Mouse (Mus musculus): ENCODE measurements around the gene Cox8a.

Cox8a gene

DNA sequence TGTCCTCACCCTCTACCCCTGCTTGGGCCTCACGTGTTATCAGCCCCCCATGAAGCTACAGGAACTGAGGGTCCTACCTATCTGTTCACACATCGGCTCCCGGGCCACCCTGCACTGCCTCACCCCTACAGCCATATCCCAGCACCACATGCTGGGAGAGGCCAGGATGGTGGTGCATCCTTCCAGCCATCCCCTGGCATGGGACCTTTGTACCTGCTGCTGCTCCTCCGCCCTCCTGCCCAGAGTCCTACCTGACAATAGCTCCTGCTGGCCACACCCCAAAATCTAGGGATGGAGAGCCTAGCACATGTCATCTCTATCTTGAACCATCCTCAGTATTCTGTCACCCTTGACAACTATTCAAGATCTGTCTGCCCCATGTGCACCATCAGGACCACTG is 28.4 kb downstream of the Cox8a start:
- in situ Hi-C loops (cut with MboI, MseI), result no loop called here

DNA sequence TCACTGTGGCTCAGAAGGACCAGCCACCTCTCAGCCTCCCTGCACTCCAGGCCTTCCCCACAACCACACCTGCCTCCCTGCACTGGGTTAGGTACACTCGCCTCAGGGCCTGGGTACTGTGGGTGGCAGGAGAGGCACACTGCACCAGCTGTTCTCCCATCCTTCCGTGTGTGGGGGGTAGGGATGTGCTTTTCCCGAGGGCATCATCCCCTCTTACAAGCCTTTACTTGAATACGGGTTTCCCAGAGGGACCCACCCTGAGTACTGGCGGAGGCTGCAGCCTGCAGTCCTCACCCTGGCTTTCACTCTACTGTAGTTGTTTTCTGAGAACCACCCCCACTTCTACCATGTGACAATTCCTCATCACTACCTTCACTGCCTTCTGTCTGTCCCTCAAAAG is 30.3 kb downstream of the Cox8a start:
- in situ Hi-C loops (cut with MboI, MseI), result no loop called here

DNA sequence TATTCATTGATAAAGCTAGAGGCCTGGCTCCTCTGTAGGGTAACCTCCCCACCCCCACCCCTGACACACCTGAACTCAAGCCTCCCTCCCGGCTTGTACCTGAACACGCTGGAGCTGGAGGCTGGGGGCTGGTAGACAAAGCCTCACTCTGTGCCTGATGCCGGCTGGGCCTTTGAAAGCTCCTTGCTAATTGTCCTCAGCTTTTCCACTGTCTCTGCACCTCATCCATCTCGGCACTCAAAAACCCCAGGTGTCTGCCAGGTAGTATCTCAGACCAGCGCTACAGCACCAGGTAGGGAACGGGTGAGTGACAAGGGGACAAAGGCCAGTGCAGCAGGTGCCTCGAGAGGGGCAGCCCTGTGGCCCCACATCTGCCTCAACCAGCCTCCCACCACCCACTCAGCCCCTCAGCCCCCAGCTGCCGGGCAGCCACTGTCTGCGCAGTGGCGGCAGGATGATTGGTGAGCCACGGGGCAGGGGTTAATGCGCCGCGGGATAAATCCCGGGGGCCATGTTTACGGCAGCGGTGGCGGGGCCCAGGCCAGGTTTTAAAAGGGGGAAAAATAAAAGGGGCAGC is 31.6 kb downstream of the Cox8a start:
- in situ Hi-C loops (cut with MboI, MseI), result no loop called here

DNA sequence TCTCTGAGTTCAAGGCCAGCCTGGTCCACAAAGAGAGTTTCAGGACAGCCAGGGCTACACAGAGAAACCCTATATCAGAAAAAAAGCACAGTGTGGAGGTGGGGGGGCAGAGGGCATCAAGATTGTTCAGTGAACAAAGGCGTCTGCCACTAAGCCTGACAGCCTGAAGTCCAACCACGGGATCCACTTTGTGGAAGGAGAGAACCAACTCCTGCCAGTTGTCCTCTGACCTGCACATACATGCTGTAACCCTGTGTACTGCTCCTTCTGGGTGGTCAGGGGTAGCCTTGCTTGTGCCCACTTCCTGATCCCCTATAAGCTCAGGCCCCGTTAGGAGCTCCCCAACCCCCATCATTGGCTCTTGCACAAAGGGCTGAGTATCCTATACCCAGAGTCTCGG is 32.4 kb downstream of the Cox8a start:
- in situ Hi-C loops (cut with MboI, MseI), result no loop called here

DNA sequence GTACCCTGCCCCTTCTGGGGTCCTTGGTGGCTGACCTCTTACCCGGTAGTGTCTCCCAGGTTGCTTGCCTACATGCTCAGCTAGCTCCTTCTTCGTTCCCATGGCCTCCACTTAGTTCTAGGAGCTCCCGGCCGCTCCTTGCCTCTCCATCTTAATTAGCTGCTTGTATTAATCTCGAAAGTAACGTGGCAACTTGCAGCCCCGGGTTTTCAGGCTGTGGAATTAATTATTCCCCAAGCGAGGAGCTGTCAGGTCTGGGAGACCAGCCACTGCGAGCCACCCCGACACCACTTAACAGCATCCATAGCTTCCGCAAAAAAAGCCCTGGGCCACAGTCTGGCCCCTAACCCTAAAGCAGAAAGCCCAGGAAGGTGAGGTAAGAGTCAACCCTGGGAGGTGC is 34.0 kb downstream of the Cox8a start:
- in situ Hi-C loops (cut with MboI, MseI), result no loop called here

DNA sequence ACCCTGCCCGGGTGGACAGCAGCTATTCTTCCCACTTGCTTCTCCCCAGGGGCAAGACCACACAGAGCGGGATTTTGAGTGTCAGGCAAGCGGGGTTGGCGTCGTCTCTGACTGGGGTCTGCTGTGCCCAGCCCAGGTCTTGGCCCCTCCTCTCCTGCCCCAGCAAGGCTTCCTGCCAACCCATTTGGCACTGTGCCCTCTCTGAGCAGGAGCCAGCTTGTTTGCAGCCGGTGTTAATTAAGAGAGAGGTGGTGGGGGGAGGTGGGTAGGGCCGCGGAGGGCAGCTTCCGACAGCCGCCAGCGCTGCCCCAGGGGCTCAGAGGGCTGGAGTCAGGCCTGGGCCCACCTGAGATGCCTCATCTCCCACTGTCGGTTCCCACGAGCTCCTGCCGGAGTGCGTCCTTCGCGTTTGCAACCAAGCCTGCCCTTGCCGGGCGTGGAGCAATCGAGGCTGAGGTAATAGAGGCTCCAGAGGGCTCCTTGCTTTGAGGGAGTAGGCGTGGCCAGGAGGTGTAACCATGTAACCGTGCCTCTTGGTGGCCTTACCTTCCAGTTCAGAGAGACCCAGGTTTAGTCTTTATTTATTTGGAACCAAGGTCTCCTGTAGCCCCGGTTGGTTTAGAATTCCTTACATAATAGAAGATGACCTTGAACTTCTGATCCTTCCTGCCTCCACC is 35.0 kb downstream of the Cox8a start:
- in situ Hi-C loops (cut with MboI, MseI), result no loop called here

DNA sequence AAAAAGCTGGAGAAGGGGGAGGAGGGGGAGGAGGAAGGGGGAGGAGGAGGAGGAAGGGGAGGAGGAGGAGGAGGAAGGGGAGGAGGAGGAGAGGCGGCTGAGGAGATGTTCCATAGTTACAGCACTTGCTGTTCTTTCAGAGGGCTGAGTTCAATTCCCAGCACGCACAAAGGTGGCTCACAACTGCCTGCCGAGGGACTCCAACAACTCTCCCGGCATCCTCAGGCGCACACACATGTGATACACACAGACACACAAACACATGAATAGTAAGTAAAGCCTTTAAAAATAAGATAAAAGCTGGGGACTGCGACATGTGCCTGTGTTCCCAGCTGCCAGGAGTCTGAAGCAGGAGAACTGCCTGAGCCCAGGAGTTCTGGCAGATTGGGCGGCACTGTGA is 35.9 kb downstream of the Cox8a start:
- in situ Hi-C loops (cut with MboI, MseI), result no loop called here

DNA sequence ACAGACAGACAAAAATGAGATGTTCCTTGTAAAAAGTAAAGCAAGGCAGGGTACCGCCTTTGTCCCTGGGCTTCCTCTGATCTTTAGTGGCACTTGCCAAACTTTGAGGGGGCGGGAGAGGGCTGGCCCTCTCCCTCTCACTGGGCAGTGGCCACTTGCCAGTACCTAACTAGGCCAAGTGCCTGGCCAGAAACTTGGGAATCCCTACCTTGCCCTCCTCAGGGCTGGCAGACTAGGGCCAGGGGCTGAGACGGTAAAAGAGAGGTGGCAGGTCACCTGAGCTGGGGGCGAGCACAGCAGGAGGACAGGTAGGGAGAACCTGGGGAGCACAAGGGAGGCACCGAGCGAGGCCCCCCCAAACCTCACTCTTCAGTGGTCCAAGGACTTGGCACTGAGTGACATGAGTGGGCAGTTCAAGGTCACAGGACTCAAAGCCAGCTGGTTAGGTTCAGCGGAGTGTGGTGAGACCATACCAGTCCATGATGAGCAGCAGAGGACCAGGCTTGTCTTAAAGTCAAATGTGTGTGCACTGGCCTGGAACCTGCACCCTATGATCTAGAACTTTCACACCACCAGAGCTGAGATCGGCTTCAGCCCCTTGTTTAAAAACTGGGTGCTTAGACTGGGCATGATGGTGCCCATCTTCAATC is 36.5 kb downstream of the Cox8a start:
- in situ Hi-C loops (cut with MboI, MseI), result no loop called here

DNA sequence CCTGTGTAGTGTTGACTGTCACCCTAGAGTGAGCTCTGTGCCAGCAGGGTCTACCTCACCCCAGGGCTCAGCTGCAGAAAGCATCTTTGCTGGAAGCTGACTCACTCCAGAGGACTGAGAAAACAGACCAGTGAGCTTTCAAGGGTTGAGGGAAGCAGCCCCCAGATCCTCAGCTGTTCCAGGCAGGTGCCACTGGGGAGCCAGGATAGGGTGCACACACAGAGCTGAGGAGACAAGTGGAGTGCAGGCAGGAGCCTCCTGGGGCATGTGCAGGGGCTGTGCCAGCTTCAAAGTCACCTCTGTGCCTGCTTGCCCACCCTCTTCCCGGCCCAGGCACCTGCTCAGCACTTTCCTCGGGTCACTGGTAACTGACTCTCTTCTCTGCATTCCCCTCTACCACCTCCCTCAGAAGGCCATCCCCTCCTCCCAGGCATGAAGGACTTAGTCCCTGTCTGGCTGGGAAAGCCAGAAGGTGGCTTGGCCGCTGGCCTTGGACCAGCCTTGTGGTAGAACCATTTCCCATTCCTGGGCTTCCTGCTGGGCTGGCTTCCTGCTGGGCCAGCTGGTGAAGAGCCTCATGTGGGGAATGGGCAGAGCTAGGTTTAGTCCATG is 38.5 kb downstream of the Cox8a start:
- in situ Hi-C loops (cut with MboI, MseI), result loop anchor here (10.0 kb wide), 1 partner anchor 1004 kb away; no protein-coding TSS in a partner anchor

DNA sequence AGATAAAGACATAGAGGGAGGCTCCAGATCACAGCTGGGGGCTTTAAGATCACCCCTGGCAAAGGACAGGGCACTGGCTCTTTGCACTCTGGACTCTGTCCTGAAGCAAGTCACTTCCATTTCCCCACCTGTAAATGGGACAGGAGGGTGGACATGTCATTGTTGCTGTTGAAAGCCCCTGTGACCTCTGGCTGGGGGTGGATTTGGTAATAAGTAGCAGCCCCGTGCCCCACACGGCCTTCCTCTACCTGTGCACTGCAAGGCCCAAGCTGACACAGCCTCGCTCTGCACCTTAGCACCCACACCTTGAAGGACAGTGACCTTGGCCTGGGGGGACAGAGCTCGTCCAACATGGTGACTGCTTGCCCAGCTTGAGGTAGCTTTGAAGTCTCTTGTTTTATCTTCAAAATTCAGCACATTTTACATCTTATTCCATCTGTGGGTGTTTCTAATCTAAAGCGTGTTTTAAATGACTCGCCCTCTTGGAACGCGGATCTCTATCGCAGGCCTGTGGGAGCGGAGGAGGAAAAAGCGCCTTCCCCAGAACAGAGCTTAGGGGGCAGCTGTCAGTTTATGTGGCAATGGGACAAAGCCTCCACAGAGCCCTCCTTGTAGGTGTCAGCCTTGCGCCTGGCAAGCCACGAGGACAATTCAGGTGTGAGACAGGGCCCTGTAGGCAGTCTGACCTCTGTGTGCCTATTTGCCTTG is 39.5 kb downstream of the Cox8a start:
- in situ Hi-C loops (cut with MboI, MseI), result loop anchor here (10.0 kb wide), 1 partner anchor 1003 kb away; no protein-coding TSS in a partner anchor

DNA sequence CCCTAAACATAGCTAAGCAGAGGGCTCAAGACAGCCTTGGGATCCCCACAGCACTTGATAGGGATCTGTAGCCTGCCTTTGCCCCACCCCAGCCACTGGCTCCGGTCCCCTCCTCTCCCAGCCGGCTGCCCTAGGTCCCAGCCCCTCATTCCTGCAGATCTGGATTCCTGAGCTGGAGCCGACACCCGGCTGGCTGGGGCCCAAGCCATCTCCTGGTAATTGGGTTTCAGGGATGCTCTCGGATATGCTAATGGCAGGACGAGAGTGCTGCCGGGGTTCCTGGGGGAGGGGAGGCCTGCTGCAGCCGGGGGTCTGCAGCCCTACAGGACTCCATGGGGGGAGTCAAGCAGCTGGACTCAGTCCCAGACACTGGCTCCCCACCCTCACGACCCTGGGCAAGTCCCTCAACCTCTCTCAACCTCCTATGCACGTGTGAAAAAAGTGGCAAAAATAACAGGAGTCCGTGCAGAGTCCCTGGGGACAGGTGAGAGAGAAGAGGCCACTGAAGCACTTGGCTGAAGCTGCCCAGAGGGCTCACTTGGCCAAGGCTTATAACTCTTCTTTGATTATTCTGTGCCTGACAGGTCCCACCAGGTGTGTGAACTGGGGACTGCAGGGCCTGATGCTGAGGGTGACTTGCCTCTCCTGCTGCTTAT is 41.2 kb downstream of the Cox8a start:
- in situ Hi-C loops (cut with MboI, MseI), result loop anchor here (10.0 kb wide), 1 partner anchor 1001 kb away; no protein-coding TSS in a partner anchor

DNA sequence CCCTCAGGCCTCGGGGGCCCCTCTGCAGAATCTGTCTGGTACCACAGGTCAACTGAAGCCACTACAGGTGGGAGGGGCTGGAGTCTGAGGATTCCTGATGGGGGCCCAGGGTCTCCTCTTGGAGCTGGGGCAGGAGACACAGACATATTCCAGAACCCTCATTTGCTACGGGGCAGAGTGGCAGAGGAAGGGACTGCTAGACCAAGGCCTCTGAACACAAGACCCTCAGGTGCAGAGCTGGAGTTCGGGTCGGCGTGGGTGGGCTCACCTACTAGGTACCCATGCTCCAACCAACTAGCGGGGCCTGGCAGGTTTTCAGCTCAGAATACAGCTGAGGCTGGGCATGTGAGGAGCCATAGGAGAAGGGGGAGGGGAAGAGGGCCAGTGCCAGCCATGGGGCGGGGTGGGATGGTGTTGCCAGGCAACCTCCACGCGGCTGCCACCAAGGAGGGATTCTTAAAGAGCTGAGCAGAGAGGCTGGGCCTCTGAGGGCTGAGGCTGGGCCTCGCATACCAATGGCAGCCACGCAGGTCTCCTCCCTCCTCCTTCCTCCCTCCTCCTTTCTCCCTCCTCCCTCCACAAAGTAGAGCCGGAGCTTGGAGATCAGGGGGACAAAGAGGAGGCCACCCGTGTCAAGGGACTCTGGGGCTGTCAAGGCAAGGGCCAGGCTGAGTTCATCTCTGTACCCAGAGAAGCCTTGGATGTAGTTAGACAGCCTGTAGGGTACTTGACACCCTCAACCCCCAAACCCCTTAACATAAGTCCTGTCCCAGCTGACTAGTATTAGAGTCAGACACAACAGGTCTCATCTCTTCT is 45.2 kb downstream of the Cox8a start:
- in situ Hi-C loops (cut with MboI, MseI), result loop anchor here (10.0 kb wide), 1 partner anchor 997 kb away; no protein-coding TSS in a partner anchor

DNA sequence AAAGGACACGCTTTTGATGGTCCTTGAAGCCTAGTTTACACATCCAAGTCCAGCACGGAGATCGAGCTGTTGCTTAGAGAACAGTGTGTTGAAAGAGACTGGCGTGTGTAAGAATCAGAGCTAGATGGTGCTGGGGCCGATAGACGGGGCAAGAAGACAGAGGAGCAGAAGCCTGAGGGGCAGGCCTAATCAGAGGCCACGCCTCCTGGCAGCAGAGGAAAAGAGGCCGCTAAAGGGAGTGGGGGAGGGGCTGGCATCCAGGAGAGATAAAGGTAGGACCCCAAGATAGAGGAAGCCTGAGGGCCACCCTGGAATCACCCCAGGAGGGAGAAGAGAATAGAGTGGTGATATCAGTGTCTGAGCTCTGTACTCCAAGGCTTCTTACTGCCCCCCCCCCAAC is 46.0 kb downstream of the Cox8a start:
- in situ Hi-C loops (cut with MboI, MseI), result loop anchor here (10.0 kb wide), 1 partner anchor 997 kb away; no protein-coding TSS in a partner anchor

DNA sequence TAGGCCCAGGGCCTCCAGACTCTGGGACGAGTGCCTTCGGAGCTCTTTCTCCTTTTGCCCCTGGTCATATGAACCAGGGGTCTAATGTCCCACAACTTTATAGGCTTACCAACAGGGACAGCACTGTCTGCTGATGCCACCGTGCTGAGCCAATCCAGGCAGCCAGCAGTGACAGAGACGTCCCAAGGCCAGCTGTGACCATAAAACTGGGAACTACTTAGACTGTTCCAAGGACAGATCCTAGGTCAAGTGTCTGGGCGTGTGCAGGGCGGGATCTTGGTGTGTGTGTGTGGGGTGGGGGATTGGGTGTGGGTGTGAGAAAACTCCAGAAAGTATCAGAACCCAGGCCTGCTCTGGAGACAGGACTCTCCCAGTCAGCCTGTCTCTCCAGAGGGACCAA is 46.5 kb downstream of the Cox8a start:
- in situ Hi-C loops (cut with MboI, MseI), result loop anchor here (10.0 kb wide), 1 partner anchor 996 kb away; no protein-coding TSS in a partner anchor

DNA sequence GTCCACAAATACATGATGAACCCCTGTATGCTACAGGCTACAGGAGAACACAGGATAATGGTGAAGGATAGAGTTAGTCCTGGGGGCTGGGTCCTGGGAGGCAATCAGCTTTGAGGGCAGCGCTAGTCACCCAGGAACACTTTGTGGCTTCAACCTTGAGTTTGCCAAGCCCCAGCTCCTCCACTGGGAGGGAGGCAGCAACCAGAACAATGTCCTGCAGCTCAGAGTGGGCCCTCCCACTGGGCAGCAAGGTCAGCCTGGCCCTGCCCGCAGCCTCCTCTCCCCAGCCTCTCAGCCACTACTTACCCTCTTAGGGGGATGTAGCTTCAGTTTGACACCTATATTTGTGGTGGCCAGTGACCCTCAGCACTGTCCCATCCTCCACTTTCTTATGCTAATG is 49.0 kb downstream of the Cox8a start:
- in situ Hi-C loops (cut with MboI, MseI), result no loop called here

DNA sequence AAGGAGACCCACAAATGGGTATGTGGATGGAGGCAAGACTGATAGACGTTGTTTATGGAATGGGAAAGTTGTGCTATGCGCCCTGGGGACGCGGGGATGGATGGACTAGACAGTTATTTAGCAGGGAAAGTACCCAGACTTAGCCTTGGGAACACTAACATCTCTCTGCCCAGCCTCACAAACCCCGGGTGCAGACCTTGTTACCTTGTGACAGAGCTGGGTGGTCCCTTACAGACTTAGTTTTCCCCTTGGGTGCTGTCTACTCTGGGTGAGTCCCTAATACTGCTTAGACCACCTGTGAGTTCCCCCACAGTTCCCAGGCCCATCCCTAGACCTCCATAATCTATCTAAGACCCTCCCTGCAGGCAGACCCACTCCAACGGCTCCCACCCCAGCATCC is 50.6 kb downstream of the Cox8a start:
- in situ Hi-C loops (cut with MboI, MseI), result no loop called here

DNA sequence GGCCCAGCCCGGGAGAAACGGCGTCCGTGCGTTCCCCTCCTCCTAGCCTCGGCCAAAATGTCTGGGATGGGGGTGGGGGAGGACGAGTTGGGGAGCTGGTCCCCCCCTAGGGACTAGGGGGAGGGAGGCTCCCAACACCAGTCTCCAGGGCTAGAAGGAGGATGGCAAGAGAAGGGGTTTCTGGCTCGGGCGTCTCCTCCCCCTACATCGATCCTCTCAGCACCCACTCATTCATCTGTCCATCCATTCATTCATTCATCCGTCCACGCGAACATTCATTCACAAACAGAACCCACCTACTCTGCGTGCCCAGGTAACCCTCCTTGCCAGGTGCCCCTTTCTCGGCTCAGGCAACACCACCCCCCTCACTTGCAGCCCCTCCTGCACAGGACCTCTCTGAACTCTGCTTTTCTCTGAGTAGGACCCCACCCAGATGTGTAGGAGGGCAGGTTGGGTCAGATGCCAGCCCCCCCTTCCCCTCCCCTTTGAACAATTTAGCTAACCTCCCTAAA is 51.2 kb downstream of the Cox8a start:
- in situ Hi-C loops (cut with MboI, MseI), result no loop called here

DNA sequence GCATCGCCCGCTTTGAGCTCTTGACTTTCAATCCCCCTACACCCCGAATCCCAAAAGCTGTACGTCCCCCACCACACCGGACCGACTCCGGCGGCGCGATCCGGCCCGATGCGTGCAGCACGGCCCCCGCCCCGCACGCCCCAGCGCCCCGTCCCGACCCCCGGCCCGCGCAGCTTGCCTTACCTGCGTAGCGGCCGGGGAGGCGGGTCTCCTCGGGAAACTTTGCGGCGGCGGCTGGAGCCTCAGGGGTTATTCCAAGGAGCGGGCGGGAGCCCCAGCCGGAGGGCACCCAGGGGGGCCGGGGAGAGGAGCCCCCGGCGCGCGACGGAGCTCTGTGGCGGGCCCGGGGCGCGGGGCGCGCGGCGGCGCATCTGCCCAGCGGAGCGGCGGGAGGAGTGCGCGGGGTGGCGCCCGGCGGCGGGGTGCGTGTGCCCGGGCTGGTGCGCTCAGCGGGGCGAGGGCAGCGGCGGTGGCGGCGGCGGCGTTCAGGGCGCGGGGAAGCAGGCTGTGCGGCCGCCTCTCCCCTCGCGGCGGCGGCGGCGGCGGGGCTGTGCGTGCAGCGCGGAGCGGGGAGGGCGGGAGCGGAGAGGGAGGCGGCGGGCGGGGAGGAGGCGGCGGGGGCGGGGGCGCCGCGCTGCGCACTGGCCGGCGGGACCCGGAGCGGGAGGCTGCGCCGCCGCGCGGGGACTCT is 51.8 kb downstream of the Cox8a start:
- in situ Hi-C loops (cut with MboI, MseI), result no loop called here
